Mouse (Mus musculus) hindbrain, embryonic 12.5 days (tissue): ENCODE measurements at regions not wholly inside any gene's neighbourhood (a gene's known extent, or its start where the extent isn't known, plus 50 kb on each side); places are given as distances from the start of the nearest gene placed in this dataset.
"Not testable (repeated sequence)": the region's sequence is repeated elsewhere in the genome, so short reads cannot be mapped to it uniquely, and the experiment has no call there.

ENCODE experiments used
- ATAC-seq: fragments of 200-750 bp; cut with Nextera tagmentation; 2 replicates; pipeline ENCODE4 v1.8.0; 2017; ENCODE audit warnings: moderate TSS enrichment; ENCODE audit not compliant: low FRiP score
- H3K27ac ChIP-seq: fragments of 300-500 bp; sonication (generic); 2 replicates; pipeline ENCODE4 v1.5.1; 2016; ENCODE audit warnings: mild to moderate bottlenecking
- H3K27me3 ChIP-seq: fragments of 300-500 bp; sonication (generic); 2 replicates; pipeline ENCODE4 v1.6.1; 2016; ENCODE audit warnings: mild to moderate bottlenecking
- H3K36me3 ChIP-seq: fragments of 300-500 bp; sonication (generic); 2 replicates; pipeline ENCODE4 v1.6.1; 2016; ENCODE audit warnings: mild to moderate bottlenecking
- H3K4me1 ChIP-seq: fragments of 300-500 bp; sonication (generic); 2 replicates; pipeline ENCODE4 v1.6.1; 2016
- H3K4me2 ChIP-seq: fragments of 300-500 bp; sonication (generic); replicated peaks from 2 replicates; pipeline ENCODE4 v1.6.1; 2016; ENCODE audit warnings: mild to moderate bottlenecking
- H3K4me3 ChIP-seq: fragments of 300-500 bp; sonication (generic); 2 replicates; pipeline ENCODE4 v1.5.1; 2016; ENCODE audit warnings: mild to moderate bottlenecking
- H3K9ac ChIP-seq: fragments of 300-500 bp; sonication (generic); 2 replicates; pipeline ENCODE4 v1.6.1; 2016; ENCODE audit warnings: mild to moderate bottlenecking, moderate library complexity
- H3K9me3 ChIP-seq: fragments of 300-500 bp; sonication (generic); replicated peaks from 2 replicates; pipeline ENCODE4 v1.6.1; 2016; ENCODE audit warnings: mild to moderate bottlenecking
- WGBS: fragments of 180-500 bp; shearing (Covaris S2); methylation state at CpG from one replicate; pipeline ENCODE4 v1.1.7; 2016; 5-methylcytosine and 5-hydroxymethylcytosine counted together

DNA sequence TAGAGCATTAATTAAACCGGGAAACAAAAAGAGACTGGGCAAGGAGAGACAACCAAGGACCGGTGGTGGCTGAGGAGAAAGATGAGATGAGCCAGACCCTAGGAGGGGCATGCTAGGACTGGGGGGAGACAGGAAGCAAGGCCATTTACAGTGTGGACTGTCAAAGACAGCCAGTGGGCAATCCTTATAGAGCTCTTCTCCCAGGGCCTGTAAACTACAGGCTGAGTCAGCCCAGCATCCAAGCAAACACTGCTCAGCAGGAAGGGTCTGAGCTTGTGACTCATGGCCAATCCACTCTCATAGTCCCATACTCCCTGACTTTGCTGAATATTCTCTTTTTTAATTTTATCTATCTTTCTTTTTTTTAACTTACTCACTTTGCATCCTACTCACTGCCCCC is 350.3 kb upstream of the Cdh5 start:
- Histone ChIP-seq H3K27me3 (no peaks in the 10 kb centered on the region), H3K9me3 (no peaks in the 10 kb centered on the region), H3K4me1 (peaks cover 7% of the 10 kb centered on the region), H3K27ac (no peak overlapping the region), H3K36me3 (no peaks in the 10 kb centered on the region), H3K4me3 (no peak overlapping the region), H3K4me2 (no peak overlapping the region), H3K9ac (no peak overlapping the region)
- WGBS, result 80% methylated on average over 2 of the region's 2 CpGs
- no peak for ATAC-seq

DNA sequence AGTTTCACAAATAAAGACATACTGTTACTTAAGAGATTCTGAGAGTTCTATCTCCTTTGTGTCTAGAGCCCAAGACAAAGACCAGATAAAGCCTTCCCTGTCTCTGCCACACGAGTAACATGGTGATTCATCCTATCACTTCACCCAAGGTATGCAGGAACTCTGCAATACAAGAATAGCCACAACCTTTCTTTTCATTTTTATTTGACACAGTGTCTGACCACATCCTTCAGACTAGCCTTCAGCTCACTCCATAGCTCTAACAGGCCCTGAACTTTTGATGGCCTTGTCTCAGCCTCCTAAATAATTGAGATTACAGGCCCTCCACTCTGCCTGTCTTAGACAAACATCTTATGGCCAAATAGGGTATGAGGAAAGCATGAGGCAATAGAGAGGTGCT is 337.6 kb upstream of the Cdh5 start:
- Histone ChIP-seq H3K9ac (no peak overlapping the region), H3K4me3 (no peak overlapping the region), H3K9me3 (no peaks in the 10 kb centered on the region), H3K27me3 (no peaks in the 10 kb centered on the region), H3K4me2 (no peak overlapping the region), H3K27ac (no peak overlapping the region), H3K4me1 (no peaks in the 10 kb centered on the region), H3K36me3 (no peaks in the 10 kb centered on the region)
- WGBS, result 69% methylated on average over 1 of the region's 1 CpGs
- ATAC-seq, result no peak

DNA sequence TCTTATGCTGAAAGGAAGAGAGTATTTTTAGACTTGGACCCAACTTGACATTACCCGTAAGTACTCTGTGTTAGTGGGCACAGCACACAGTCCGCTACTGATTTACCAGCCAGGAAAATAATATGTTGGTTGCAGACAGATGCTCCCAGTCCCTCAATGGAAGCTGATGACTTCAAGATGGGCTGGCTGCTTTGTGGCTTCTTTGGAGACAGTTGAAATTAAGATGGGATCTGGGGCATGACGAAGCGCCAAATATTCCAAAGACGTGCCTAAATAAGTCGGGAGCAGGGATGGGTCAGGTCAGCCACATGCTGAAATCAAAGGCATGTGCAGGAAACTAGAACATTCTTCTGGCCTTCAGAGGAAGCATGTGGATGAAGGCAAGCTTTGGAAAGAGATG is 321.8 kb upstream of the Cdh5 start:
- no peak for ATAC-seq
- H3K4me2 ChIP-seq, result no peak overlapping the region
- H3K27me3 ChIP-seq, result no peaks in the 10 kb centered on the region
- 78% methylated on average over 6 of the region's 6 CpGs for WGBS
- H3K9me3 ChIP-seq, result no peaks in the 10 kb centered on the region
- H3K9ac ChIP-seq, result no peak overlapping the region
- no peaks in the 10 kb centered on the region for H3K4me1 ChIP-seq
- no peak overlapping the region for H3K4me3 ChIP-seq
- no peak overlapping the region for H3K27ac ChIP-seq
- no peaks in the 10 kb centered on the region for H3K36me3 ChIP-seq

DNA sequence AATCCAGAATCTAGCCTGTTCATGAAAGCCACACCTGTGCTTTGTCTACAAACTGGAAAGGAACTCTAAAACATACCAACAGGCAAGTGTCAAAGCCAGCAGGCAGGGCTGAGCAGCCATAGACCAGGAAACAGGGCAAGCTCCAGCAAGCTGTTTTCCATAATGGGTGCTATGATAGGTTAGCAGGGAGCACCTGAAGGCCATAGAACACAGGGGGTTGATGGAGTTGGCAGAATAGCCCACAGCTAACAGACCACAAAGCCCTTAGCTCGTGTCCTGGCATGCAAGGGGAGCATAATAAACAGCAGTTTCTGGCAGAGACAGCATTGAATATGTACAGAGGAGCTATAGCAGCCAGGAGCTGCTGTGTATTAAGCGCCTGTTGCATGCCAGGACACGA is 313.1 kb upstream of the Cdh5 start:
- H3K4me2 ChIP-seq, result no peak overlapping the region
- H3K9me3 ChIP-seq, result no peaks in the 10 kb centered on the region
- H3K27me3 ChIP-seq, result no peaks in the 10 kb centered on the region
- no peak for ATAC-seq
- no peak overlapping the region for H3K9ac ChIP-seq
- H3K27ac ChIP-seq, result no peak overlapping the region
- H3K4me3 ChIP-seq, result no peak overlapping the region
- WGBS, result 85% methylated on average over 3 of the region's 3 CpGs
- H3K4me1 ChIP-seq, result no peaks in the 10 kb centered on the region
- no peaks in the 10 kb centered on the region for H3K36me3 ChIP-seq

DNA sequence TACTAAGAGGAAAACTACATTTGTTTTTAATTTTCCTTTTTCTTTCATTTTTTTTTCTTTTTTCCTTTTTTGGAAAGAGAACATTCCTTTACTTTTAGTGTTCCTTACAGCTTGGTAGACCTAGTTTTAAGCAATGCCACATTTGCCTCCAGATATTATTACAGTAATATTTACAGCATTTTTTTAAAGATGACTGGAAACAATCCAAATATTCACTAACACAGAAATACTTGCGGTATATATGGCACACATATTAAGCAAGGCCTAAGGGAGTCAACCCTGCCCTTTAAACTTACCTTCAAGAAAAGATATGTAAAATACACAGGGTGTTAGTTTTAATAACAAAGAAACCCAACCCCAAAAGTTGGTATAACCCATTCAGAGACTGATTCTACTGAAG is 308.1 kb upstream of the Cdh5 start:
- H3K4me3 ChIP-seq, result no peak overlapping the region
- no peaks in the 10 kb centered on the region for H3K36me3 ChIP-seq
- no peak overlapping the region for H3K27ac ChIP-seq
- no peaks in the 10 kb centered on the region for H3K9me3 ChIP-seq
- no peaks in the 10 kb centered on the region for H3K27me3 ChIP-seq
- H3K4me1 ChIP-seq, result no peaks in the 10 kb centered on the region
- H3K9ac ChIP-seq, result no peak overlapping the region
- 80% methylated on average over 1 of the region's 1 CpGs for WGBS
- no peak overlapping the region for H3K4me2 ChIP-seq
- ATAC-seq, result no peak

DNA sequence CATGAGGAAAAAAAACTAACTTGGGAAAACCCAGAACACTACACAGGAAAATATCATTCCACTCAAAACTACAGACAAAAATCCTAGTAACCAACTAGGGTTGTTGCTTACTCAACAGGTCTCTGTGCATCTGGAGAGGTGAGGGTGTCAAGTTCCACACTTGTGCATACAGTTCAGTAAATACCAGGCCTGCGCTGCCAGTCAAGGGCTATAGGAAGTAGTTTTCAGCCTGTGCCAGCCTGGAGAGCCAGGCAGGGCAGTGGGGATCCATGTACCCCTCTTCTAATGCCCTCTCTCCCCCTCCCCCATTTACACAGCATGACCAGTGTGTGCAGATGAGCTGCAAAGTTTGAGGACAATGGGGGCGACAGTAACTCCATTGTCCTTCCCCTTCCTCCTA is 302.8 kb upstream of the Cdh5 start:
- H3K4me3 ChIP-seq, H3K27me3 ChIP-seq, H3K4me2 ChIP-seq, ATAC-seq, H3K4me1 ChIP-seq, H3K9ac ChIP-seq, H3K36me3 ChIP-seq, H3K9me3 ChIP-seq, H3K27ac ChIP-seq: not testable (repeated sequence)
- WGBS, result 93% methylated on average over 2 of the region's 2 CpGs

DNA sequence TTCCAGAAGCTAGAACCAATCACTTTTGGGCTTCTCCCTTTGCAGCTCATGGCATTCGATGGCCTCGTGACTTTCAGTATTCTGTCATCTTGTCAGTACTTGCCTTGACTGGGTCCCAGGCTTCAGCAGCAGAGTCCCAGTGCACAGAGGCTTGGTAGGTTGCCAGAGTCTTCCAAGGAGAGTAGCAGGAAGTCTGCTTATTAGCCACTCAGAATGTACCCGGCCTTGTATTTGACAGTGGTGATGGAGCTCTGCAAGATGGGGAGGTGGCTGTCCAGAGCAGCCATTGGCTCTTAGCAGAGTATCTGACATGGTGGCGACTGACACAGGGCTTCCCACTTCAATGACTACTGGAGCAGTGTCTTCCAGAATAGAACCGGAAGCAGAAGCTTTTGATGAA is 293.3 kb upstream of the Cdh5 start:
- Histone ChIP-seq H3K27me3 (no peaks in the 10 kb centered on the region), H3K4me3 (no peak overlapping the region), H3K4me1 (peaks cover 8% of the 10 kb centered on the region), H3K36me3 (no peaks in the 10 kb centered on the region), H3K4me2 (no peak overlapping the region), H3K27ac (no peak overlapping the region), H3K9ac (no peak overlapping the region), H3K9me3 (no peaks in the 10 kb centered on the region)
- 70% methylated on average over 5 of the region's 5 CpGs for WGBS
- ATAC-seq, result 0 out of 2 replicates have a peak, but pooled peaks have one; percentile 19

DNA sequence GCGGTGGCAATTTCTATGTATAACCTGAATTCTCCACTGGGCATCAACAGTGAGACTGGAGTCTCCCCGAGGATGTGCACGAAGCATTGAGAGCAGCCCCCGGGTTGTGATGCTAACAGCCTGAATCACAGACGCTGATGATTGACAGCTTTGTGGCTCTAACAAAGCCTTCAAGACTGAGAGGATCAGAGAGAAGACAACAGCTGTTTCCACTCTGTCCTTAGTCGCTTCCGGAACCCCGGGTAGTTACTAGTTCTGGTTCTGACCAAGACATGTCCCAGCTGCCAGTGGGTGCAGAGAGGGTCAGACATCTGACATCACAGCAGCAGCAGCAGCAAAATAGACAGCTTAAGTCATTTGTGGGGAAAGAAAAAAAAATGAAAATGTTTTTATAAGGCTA is 292.8 kb upstream of the Cdh5 start:
- Histone ChIP-seq H3K9ac (no peak overlapping the region), H3K36me3 (no peaks in the 10 kb centered on the region), H3K4me1 (peaks cover 8% of the 10 kb centered on the region), H3K27me3 (no peaks in the 10 kb centered on the region), H3K4me3 (no peak overlapping the region), H3K27ac (no peak overlapping the region), H3K4me2 (no peak overlapping the region), H3K9me3 (no peaks in the 10 kb centered on the region)
- whole genome bisulfite sequencing, result 40% methylated on average over 8 of the region's 8 CpGs
- no peak for ATAC-seq

DNA sequence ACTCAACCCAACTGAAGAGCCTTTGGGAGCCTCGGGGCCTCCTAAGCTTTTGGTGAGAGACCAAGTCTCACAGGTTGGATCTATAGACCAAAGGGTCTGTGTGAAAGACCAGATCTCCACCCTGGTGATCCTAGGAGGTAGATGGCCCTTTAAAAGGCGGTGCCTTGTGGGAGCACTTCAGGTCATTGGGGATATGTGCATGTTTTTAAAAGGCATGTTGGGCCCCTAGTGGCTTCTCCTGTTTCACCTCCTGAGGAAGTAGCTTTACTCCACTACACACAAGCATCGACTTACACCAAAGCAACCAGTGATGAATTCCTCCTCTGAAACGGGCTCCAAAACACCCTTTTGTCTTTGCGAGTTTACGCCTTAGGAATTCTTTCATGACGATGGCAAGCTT is 292.3 kb upstream of the Cdh5 start:
- H3K27me3 ChIP-seq, result no peaks in the 10 kb centered on the region
- peaks cover 8% of the 10 kb centered on the region for H3K4me1 ChIP-seq
- 67% methylated on average over 7 of the region's 7 CpGs for WGBS

DNA sequence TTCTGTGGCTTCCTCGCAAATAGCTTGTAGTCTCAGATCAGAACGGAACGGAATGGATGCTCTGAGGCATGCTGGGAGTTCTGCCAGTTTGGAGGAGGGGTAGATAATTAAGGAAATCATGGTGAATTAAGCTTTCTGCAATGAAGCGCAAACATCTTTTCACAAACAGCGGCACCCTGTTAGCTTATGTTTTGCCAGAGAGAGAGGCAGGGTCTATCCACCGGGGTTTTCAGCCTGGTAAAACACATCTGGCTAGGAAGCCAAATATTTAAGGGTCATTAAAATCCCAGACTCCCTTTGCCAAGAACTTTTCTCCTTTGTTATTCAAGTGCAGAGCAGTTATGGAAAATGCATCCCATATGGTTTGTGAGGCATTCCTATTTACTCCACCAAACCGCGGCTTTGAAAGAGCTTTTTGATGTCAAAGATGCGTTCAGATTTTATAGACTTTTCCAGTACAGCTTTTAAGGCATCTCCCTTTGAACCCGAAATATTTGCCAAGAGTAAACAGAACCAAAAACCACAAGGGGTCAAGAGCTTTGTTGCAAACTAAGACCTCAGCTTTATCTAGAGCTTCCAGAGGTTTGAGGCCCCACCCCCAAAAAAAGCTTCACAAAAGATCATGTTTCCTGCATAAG is 287.4 kb upstream of the Cdh5 start:
- no peak overlapping the region for H3K27ac ChIP-seq
- H3K36me3 ChIP-seq, result no peaks in the 10 kb centered on the region
- no peaks in the 10 kb centered on the region for H3K27me3 ChIP-seq
- no peak overlapping the region for H3K9ac ChIP-seq
- H3K4me1 ChIP-seq, result peaks cover 2% of the 10 kb centered on the region; the same call in 1 of the 2 replicates
- H3K4me2 ChIP-seq, result no peak overlapping the region
- H3K9me3 ChIP-seq, result no peaks in the 10 kb centered on the region
- WGBS, result 56% methylated on average over 10 of the region's 10 CpGs
- no peak for ATAC-seq
- H3K4me3 ChIP-seq, result no peak overlapping the region

More for the DNA sequence above, 292.3 kb upstream of the Cdh5 start:
- H3K27ac ChIP-seq, result no peak overlapping the region
- no peak overlapping the region for H3K4me3 ChIP-seq
- H3K36me3 ChIP-seq, result no peaks in the 10 kb centered on the region
- no peak overlapping the region for H3K9ac ChIP-seq
- no peak overlapping the region for H3K4me2 ChIP-seq
- H3K9me3 ChIP-seq, result no peaks in the 10 kb centered on the region
- ATAC-seq, result no peak

DNA sequence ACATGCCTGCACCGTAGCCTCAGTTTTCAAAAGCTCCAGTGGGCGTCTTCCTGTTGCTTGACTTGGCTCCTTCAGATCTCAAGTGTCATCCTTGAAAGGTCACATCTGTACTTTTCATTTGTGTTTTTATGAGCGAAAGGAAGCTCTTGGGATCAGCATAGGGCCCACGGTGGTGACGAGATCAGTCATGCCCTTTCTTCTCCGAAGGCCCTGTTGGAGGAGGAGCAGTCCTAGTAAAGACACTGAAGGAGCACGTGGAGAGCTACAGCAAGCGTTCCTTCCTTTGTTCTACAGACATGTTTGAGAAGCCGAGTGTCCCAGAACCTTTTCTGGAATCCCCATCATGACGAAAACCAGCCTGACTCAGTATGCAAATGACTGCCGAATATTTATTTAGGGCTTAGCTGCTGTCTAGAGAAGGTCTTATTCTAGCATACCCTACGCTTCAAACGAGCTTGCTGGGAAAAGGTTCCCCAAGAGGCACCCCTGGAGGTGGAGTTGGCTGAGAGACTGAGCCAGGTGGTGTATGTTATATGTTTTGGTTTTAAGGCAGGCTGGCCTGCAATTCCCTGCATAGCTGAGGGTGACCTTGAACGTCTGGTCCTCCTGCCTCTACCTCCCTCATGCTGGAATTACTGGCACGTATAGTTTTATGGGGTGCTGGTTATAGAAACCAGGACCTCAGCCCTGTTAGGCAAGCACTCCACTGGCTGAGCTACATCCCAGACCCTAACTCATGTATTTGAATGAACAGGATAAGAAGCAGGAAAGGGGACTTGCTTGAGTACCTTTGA is 285.1 kb upstream of the Cdh5 start:
- Histone ChIP-seq H3K27me3 (no peaks in the 10 kb centered on the region), H3K9ac (no peak overlapping the region), H3K4me3 (no peak overlapping the region), H3K36me3 (no peaks in the 10 kb centered on the region), H3K4me2 (no peak overlapping the region), H3K4me1 (peaks cover 2% of the 10 kb centered on the region; the same call in 1 of the 2 replicates), H3K27ac (no peak overlapping the region), H3K9me3 (no peaks in the 10 kb centered on the region)
- 76% methylated on average over 15 of the region's 15 CpGs for WGBS
- no peak for ATAC-seq

DNA sequence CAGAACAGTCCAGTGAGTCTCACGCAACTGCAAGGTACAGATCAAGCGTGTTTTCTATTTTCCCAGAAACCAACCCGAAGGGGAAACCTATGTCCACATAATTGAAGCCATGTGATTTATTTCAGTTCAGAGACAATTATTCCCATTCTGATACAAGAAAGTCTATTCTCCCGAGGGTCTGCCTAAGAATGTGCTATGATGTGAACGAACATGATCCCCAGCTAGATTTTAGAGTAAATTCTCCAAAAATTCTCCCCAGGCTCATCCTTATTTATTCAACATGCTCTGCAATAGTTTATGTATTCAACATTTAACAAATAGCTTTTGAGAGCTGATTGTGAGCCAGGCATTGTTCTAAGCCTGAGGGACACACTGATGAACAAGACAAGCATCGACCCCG is 277.9 kb upstream of the Cdh5 start:
- ATAC-seq, result no peak
- H3K36me3 ChIP-seq, result no peaks in the 10 kb centered on the region
- no peaks in the 10 kb centered on the region for H3K27me3 ChIP-seq
- no peaks in the 10 kb centered on the region for H3K9me3 ChIP-seq
- H3K4me1 ChIP-seq, result no peaks in the 10 kb centered on the region
- no peak overlapping the region for H3K4me3 ChIP-seq
- no peak overlapping the region for H3K4me2 ChIP-seq
- H3K9ac ChIP-seq, result no peak overlapping the region
- H3K27ac ChIP-seq, result no peak overlapping the region
- 74% methylated on average over 7 of the region's 7 CpGs for WGBS

DNA sequence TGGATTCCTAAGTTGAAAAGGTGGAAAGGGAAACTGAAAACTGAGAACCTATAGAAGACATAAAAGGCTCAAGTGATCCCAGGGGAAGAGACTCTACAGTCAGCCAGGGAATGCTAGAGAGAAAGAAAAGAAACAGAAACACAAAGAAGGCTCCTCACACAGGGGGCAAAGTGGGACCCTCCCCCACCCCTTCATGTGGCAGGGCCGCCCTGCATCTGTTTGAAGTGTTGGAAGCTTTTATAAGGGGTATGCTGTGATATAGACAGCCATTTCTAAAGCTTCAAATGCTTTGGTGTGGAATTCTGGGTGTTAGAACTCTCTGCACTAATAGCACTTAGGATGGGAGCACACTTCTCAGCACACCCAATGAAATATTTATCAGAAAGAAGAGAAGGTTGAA is 276.7 kb upstream of the Cdh5 start:
- no peaks in the 10 kb centered on the region for H3K36me3 ChIP-seq
- H3K4me3 ChIP-seq, result no peak overlapping the region
- ATAC-seq, result no peak
- no peaks in the 10 kb centered on the region for H3K27me3 ChIP-seq
- H3K9ac ChIP-seq, result no peak overlapping the region
- WGBS, result 5% methylated on average over 1 of the region's 1 CpGs
- H3K9me3 ChIP-seq, result no peaks in the 10 kb centered on the region
- no peak overlapping the region for H3K27ac ChIP-seq
- H3K4me1 ChIP-seq, result no peaks in the 10 kb centered on the region
- H3K4me2 ChIP-seq, result no peak overlapping the region
